Mouse (Mus musculus) cerebellum, adult 2 months (tissue): ENCODE results near the gene Ccdc146. TPM values are rescaled to one million over a fixed set of nuclear protein-coding genes. Genes with fewer than 3 reads are reported as not detected.
A peak's percentile ranks its signal among the peaks of the same experiment; 100 is the strongest.

ENCODE experiments used
- DNase-seq, 2 experiments: peaks; one replicate each; pipeline ENCODE4 v3.0.0; 2021
- H3K27ac ChIP-seq: fragments of 200-500 bp; 2 replicates; pipeline ENCODE4 v1.5.1; 2012; ENCODE audit warnings: low read length, control low read depth, inconsistent platforms; ENCODE audit not compliant: insufficient read depth
- H3K27me3 ChIP-seq: fragments of 200-500 bp; 2 replicates; pipeline ENCODE4 v1.6.1; 2012; ENCODE audit warnings: inconsistent platforms, mild to moderate bottlenecking, low read length, moderate library complexity; ENCODE audit not compliant: control insufficient read depth, insufficient read depth
- H3K4me1 ChIP-seq: fragments of 200-500 bp; 2 replicates; pipeline ENCODE4 v1.6.1; 2011; ENCODE audit warnings: low read length; ENCODE audit not compliant: control insufficient read depth, insufficient read depth
- H3K4me3 ChIP-seq: fragments of 200-500 bp; replicated peaks from 2 replicates; pipeline ENCODE3; 2011; ENCODE audit warnings: mild to moderate bottlenecking, low read depth, low read length, control low read depth; ENCODE audit not compliant: insufficient read depth
- CTCF ChIP-seq: fragments of 200-500 bp; IDR thresholded peaks from 2 replicates; pipeline ENCODE4 v1.5.1; 2011; ENCODE audit warnings: low read depth, mild to moderate bottlenecking, control low read depth, low read length, moderate library complexity, borderline replicate concordance; ENCODE audit not compliant: insufficient read depth
- POLR2A ChIP-seq: fragments of 200-500 bp; IDR thresholded peaks from 2 replicates; pipeline ENCODE4 v1.6.1; 2011; ENCODE audit warnings: low read length, control low read depth, borderline replicate concordance; ENCODE audit not compliant: insufficient read depth
- WGBS: fragments of 180-500 bp; shearing (Covaris S2); methylation state at CpG from one replicate; pipeline ENCODE4 v1.1.7; 2018; 5-methylcytosine and 5-hydroxymethylcytosine counted together
- polyA plus RNA-seq: library from polyadenylated mRNA; depleted of rRNA; stranded (reverse); fragments of >200 nt; gene quantifications from 2 replicates; pipeline ENCODE4 v1.2.3, GENCODE M21; 2012

Ccdc146 gene
- polyA plus RNA-seq, 1 experiment: 0.33 TPM

DNA sequence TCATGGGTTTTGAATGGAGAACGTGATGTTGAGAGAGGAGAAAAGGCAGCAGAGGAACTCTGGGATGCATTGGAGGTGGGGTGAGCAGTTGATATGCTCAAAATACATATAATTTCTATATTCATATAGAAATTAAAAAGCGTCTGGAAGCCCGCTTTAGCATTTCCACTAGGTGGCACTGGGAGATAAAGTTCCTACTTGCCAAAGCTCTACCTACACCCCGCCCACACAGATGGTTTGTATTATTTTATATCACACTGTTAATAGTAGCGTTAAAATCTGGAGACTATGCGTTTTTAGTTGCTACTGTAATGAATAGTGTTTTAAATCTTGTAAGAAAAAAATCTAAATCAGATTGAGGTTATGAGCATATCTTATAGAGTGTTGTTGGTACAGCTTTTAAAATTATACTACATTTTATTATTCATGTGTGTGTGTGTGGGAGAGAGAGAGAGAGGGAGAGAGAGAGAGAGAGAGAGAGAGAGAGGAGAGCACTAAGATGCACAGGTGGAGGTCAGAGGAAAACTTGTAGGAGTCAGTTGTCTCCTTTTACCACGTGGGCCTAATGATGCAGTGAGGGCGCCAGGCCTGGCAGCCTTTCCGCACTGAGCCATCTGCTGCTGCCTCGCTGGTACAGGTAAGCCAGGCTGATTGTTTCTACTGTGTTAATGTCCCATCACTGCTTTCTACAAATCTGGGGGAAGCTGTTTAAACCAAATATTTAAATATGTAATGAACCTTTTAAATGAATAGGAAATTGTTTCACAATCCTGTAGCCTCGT is 9.9 kb upstream of the Ccdc146 start:
- no peaks in the 10 kb centered on the region; the same call in 1 of the 2 replicates for H3K27me3 ChIP-seq
- H3K4me1 ChIP-seq: 0 out of 2 replicates have a peak, but pooled peaks cover 2% of the 10 kb centered on the region
- H3K27ac ChIP-seq: no peak overlapping the region
- DNase-seq: peak; percentile 69 to 83
- TF ChIP-seq CTCF: no peak
- no peak for TF ChIP-seq POLR2A
- no peak overlapping the region for H3K4me3 ChIP-seq
- 26% methylated on average over 11 of the region's 11 CpGs for WGBS

GRCm38 (mm10) chr5:21426666-21427065 is 2.2 kb upstream of the Ccdc146 start:
- TF ChIP-seq POLR2A (no peak), CTCF (no peak)
- Histone ChIP-seq H3K27me3 (no peaks in the 10 kb centered on the region), H3K27ac (no peak overlapping the region), H3K4me1 (no peaks in the 10 kb centered on the region), H3K4me3 (no peak overlapping the region)
- WGBS: 96% methylated on average over 6 of the region's 6 CpGs
- DNase-seq: no peak

GRCm38 (mm10) chr5:21420609-21421008 is 3.9 kb downstream of the Ccdc146 start:
- no peak overlapping the region for H3K27ac ChIP-seq
- H3K4me3 ChIP-seq: no peak overlapping the region
- H3K27me3 ChIP-seq: no peaks in the 10 kb centered on the region
- H3K4me1 ChIP-seq: no peaks in the 10 kb centered on the region
- WGBS: 13% methylated on average over 1 of the region's 1 CpGs
- TF ChIP-seq CTCF (no peak), POLR2A (no peak)
- no peak for DNase-seq

DNA sequence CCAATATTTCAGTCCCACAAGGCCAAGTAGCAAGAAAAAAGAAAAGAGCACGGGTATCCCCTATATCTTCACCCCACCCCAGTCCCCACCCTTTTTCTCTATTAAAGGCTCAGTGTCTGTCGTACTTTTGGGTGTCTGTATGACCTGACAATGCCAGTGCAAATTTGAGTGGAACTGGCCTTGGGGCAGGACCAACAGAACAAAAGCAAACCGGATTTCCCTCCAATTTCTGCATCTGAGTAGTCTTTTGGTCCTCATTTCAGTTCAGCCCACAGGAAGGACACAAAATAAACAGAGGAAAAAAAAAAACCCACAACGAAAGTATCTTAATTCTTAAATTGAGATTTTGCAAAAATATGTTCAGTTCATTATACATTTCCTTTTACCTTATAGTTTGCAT is 5.9 kb downstream of the Ccdc146 start:
- WGBS: 63% methylated on average over 4 of the region's 4 CpGs
- no peaks in the 10 kb centered on the region; the same call in 1 of the 2 replicates for H3K27me3 ChIP-seq
- TF ChIP-seq POLR2A (no peak), CTCF (no peak)
- H3K4me1 ChIP-seq: no peaks in the 10 kb centered on the region
- no peak overlapping the region for H3K4me3 ChIP-seq
- no peak overlapping the region for H3K27ac ChIP-seq
- no peak for DNase-seq

- no peak for DNase-seq
- no peaks in the 10 kb centered on the region for H3K4me1 ChIP-seq
- TF ChIP-seq POLR2A (no peak), CTCF (no peak)
- no peaks in the 10 kb centered on the region; the same call in 1 of the 2 replicates for H3K27me3 ChIP-seq
- H3K4me3 ChIP-seq: no peak overlapping the region
- WGBS: 49% methylated on average over 1 of the region's 1 CpGs
- H3K27ac ChIP-seq: no peak overlapping the region
These were observed 10.2 kb downstream of the Ccdc146 start for GRCm38 (mm10) chr5:21414116-21414820.

DNA sequence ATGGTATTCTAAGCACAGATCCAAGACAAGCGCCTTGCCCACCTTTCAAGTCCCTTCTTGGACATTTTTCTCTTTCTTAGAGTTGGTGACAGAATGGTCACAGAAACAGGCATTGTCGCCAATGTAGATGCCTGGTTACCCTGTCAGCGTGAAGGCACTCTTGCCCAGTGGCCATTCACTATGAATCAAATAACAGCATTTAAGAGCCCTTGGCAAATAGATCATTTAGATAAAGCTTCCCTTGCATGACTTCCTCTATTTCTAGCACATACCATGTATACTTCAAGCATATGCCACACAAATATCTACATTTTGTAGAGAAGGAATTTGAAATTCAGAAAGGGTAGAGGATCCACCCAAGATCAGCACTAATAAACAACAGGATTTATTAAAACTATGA is 11.2 kb downstream of the Ccdc146 start:
- no peaks in the 10 kb centered on the region; the same call in 1 of the 2 replicates for H3K27me3 ChIP-seq
- TF ChIP-seq CTCF: no peak
- no peak for TF ChIP-seq POLR2A
- H3K4me3 ChIP-seq: no peak overlapping the region
- DNase-seq: no peak
- no peak overlapping the region for H3K27ac ChIP-seq
- 91% methylated on average over 3 of the region's 3 CpGs for WGBS
- H3K4me1 ChIP-seq: no peaks in the 10 kb centered on the region

DNA sequence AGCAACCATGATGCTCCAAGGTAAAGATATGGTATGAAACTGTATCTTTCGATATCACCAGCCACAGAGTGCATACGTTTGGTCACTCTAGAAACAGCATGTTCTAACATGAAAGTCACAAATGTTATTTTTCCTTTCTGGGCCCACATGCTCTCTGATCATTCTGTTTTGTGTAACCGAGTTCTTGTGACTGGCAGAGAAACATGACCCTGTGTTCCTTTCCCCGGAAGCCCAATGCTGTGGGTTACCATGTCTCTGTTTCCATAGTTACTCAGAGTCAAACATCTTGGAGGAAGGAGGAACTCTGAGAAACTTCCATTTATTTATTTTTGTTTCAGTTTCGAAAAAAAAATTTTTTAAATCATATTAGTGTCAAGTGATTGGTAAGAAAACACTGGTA is 12.4 kb downstream of the Ccdc146 start:
- no peak for DNase-seq
- no peak for TF ChIP-seq POLR2A
- Histone ChIP-seq H3K27ac (no peak overlapping the region), H3K4me1 (no peaks in the 10 kb centered on the region), H3K27me3 (no peaks in the 10 kb centered on the region; the same call in 1 of the 2 replicates), H3K4me3 (no peak overlapping the region)
- 68% methylated on average over 5 of the region's 5 CpGs for WGBS

GRCm38 (mm10) chr5:21411261-21411666 is 13.2 kb downstream of the Ccdc146 start:
- WGBS: 87% methylated on average over 5 of the region's 5 CpGs
- DNase-seq: no peak
- TF ChIP-seq POLR2A (no peak), CTCF (no peak)
- Histone ChIP-seq H3K4me3 (no peak overlapping the region), H3K27me3 (no peaks in the 10 kb centered on the region; the same call in 1 of the 2 replicates), H3K4me1 (no peaks in the 10 kb centered on the region), H3K27ac (no peak overlapping the region)
